Mouse (Mus musculus): ENCODE results near the gene Eif4h. TPM values are rescaled to one million over a fixed set of nuclear protein-coding genes. Genes with fewer than 3 reads are reported as not detected.
A peak's percentile ranks its signal among the peaks of the same experiment; 100 is the strongest.

Gene Eif4h
- polyA plus RNA-seq, 1 experiment from 2014 or later, result 408 TPM

GRCm38 (mm10) chr5:134593093-134593492 lies 46.2 kb downstream of the Eif4h start:
- no peaks in the 10 kb centered on the region for H3K4me1 ChIP-seq
- H3K9ac ChIP-seq, result no peak overlapping the region
- peaks cover 93% of the 10 kb centered on the region for H3K36me3 ChIP-seq
- no peaks in the 10 kb centered on the region for H3K27me3 ChIP-seq
- 88% methylated on average over 9 of the region's 9 CpGs for WGBS
- no peak overlapping the region for H3K4me2 ChIP-seq
- H3K4me3 ChIP-seq, result no peak overlapping the region
- ATAC-seq (ENCODE audit: insufficient number of reproducible peaks, low FRiP score, low TSS enrichment, low read depth), result no peak
- H3K9me3 ChIP-seq, result no peaks in the 10 kb centered on the region
- H3K27ac ChIP-seq, result no peak overlapping the region

- no peak for ATAC-seq (ENCODE audit: insufficient number of reproducible peaks, low FRiP score, low TSS enrichment, low read depth)
- WGBS, result 86% methylated on average over 11 of the region's 11 CpGs
- peaks cover 89% of the 10 kb centered on the region for H3K36me3 ChIP-seq
Observed at GRCm38 (mm10) chr5:134592026-134592581, 47.2 kb downstream of the Eif4h start.

DNA sequence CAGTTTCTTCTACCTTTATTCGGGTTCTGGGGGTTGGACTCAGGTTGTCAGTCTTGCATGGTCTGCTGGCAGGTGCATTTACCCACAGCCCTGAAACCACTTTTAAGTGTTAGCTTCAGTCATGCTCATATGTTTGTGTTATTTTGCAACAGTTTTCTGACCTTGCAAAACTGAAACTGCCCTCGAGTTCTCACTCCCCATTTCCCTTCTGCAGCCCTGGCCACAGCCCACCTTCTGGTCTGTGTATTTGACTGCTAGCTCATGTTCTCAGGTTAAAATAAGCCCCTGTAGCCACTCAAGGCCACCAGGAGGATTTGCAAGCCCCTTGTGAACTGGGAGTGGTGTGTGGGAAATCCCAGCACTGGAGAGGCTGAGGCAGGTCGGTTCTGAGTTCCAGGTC lies 49.4 kb downstream of the Eif4h start:
- Histone ChIP-seq H3K27me3 (no peaks in the 10 kb centered on the region), H3K4me2 (no peak overlapping the region), H3K4me3 (no peak overlapping the region), H3K9ac (no peak overlapping the region), H3K4me1 (no peaks in the 10 kb centered on the region), H3K9me3 (no peaks in the 10 kb centered on the region), H3K27ac (no peak overlapping the region), H3K36me3 (peaks cover 75% of the 10 kb centered on the region)
- ATAC-seq (ENCODE audit: insufficient number of reproducible peaks, low FRiP score, low TSS enrichment, low read depth), result no peak
- WGBS, result 89% methylated on average over 3 of the region's 3 CpGs

More at GRCm38 (mm10) chr5:134592026-134592581, 47.2 kb downstream of the Eif4h start:
- H3K9me3 ChIP-seq, result no peaks in the 10 kb centered on the region
- H3K27me3 ChIP-seq, result no peaks in the 10 kb centered on the region
- H3K4me1 ChIP-seq, result no peaks in the 10 kb centered on the region
- H3K4me2 ChIP-seq, result no peak overlapping the region
- no peak overlapping the region for H3K9ac ChIP-seq
- no peak overlapping the region for H3K4me3 ChIP-seq
- no peak overlapping the region for H3K27ac ChIP-seq

DNA sequence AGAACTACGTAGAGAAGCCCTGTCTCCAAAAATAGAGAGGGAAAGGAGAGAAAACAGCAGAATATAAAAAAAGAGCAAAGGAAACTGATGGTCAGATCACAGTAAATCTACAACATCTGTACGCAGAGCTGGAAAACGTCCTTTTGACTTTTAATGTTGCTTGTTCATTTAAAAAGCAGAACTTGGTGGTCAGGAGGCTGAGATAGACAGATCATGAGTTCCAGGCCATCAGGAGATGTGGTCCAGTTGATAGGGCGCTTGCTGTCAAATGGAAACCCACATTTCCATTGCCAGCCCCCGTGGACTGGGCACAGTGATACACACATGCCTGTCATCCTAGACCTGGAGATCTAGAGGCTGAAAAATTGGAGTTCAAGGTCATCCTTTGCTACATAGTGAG lies 54.5 kb downstream of the Eif4h start:
- no peak for ATAC-seq (ENCODE audit: insufficient number of reproducible peaks, low FRiP score, low TSS enrichment, low read depth)
- Histone ChIP-seq H3K4me3 (no peak overlapping the region), H3K4me1 (peaks cover 11% of the 10 kb centered on the region), H3K4me2 (no peak overlapping the region), H3K9me3 (no peaks in the 10 kb centered on the region), H3K27me3 (no peaks in the 10 kb centered on the region), H3K27ac (no peak overlapping the region), H3K36me3 (peaks cover 26% of the 10 kb centered on the region), H3K9ac (no peak overlapping the region; the same call in 1 of the 2 replicates)
- 91% methylated on average over 5 of the region's 5 CpGs for WGBS

DNA sequence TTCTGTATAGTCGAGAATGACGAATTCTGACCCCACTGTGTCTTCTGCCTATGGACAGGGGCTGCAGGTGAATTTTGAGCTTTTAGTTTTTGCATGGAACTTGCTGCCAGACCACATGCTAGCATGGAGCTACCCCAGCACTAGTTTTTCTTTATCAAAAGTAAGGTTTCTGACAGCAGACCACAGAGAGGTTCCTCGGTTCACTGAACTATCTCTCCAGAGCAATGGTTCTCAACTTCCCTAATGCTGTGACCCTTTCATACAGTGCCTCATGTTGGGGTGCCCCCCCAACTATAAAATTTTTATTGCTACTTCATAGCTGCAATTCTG lies 55.4 kb downstream of the Eif4h start:
- H3K27ac ChIP-seq, result no peak overlapping the region
- no peak for ATAC-seq (ENCODE audit: insufficient number of reproducible peaks, low FRiP score, low TSS enrichment, low read depth)
- H3K4me2 ChIP-seq, result peak overlapping the region; percentile 73; the same call in 1 of the 2 replicates
- H3K4me1 ChIP-seq, result peaks cover 11% of the 10 kb centered on the region
- H3K36me3 ChIP-seq, result peaks cover 20% of the 10 kb centered on the region
- 69% methylated on average over 3 of the region's 3 CpGs for WGBS
- H3K27me3 ChIP-seq, result no peaks in the 10 kb centered on the region
- no peak overlapping the region for H3K9ac ChIP-seq
- peak overlapping the region; percentile 73 for H3K4me3 ChIP-seq
- no peaks in the 10 kb centered on the region for H3K9me3 ChIP-seq

DNA sequence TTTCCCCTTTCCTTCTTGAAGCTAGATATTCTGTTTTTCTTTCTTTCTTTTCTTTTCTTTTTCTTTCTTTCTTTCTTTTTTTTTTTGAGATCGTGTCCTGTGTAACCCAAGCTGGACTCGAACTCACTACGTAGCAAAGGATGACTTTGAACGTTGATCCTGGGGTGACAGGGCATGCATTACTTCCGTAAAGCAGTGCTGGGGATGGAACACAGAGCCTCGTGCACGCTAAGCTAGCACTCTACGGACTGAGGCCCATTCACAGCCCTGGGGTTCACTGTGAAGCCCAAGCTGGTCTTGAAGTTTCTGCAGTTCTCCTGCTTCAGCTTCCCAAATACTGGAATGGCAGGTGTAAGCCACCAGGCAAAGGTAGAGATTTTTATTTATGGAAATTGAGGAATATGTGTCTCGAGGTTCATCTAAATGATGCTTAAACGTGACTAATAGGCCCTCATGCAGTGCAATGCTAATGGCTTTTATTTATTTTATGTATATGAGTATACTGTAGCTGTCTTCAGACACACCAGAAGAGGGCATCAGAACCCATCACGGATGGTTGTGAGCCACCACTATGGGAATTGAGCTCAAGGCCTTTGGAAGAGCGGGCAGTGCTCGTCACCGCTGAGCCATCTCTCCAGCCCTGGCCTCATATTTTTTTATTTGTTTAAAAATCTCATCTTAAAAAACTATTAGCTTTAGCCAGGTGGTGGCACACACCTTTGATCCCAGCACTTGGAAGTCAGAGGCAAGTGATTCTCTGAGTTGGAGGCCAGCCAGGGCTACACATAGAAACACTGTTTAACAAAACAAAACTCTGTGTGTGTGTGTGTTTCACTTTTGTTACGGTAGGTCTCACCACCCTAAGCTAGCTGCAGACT lies 56.0 kb downstream of the Eif4h start:
- ATAC-seq (ENCODE audit: insufficient number of reproducible peaks, low FRiP score, low TSS enrichment, low read depth), result no peak
- Histone ChIP-seq H3K9me3 (no peaks in the 10 kb centered on the region), H3K9ac (peak overlapping the region; percentile 85), H3K36me3 (peaks cover 16% of the 10 kb centered on the region; the same call in 1 of the 2 replicates), H3K4me1 (peaks cover 11% of the 10 kb centered on the region), H3K4me2 (peak overlapping the region; percentile 73), H3K4me3 (peak overlapping the region; percentile 73), H3K27me3 (no peaks in the 10 kb centered on the region), H3K27ac (0 out of 2 replicates have a peak overlapping the region, but pooled peaks have one; percentile 48)
- WGBS, result 26% methylated on average over 15 of the region's 15 CpGs

DNA sequence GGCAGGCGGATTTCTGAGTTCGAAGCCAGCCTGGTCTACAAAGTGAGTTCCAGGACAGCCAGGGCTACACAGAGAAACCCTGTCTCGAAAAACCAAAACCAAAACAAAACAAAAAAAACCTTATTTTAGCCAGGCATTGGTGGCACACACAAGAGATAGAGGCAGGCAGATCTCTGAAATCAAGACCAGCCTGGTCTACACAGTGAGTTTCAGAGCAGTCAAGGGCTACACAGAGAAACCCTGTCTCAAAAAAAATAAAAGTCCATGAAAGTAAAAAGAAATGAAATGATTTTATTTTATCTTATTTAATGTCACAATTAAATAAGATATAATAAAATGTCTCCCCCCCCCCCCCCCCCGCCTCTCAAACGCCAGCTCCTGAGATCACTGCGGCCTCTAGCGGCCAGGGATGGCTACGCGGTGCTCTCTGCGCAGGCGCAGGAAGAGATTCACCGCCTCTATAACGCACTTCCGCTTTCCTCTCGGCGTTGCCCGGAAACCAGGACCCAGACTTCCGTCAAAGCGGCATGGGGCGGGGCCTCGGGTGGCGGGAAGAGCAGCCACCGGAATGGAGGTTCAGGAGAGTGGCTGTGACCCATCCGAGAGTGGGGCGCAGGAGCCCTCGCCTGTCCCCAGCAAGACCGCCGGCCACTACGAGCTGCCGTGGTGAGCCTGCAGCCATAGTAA lies 56.9 kb downstream of the Eif4h start:
- H3K36me3 ChIP-seq, result peaks cover 10% of the 10 kb centered on the region; the same call in 1 of the 2 replicates
- ATAC-seq (ENCODE audit: insufficient number of reproducible peaks, low FRiP score, low TSS enrichment, low read depth), result peak; percentile 90
- peak overlapping the region; percentile 85 for H3K9ac ChIP-seq
- 8% methylated on average over 28 of the region's 30 CpGs for WGBS
- H3K27ac ChIP-seq, result 0 out of 2 replicates have a peak overlapping the region, but pooled peaks have one; percentile 48
- no peaks in the 10 kb centered on the region for H3K27me3 ChIP-seq
- no peaks in the 10 kb centered on the region for H3K9me3 ChIP-seq
- H3K4me1 ChIP-seq, result peaks cover 11% of the 10 kb centered on the region
- peak overlapping the region; percentile 73 for H3K4me2 ChIP-seq
- H3K4me3 ChIP-seq, result peak overlapping the region; percentile 73

DNA sequence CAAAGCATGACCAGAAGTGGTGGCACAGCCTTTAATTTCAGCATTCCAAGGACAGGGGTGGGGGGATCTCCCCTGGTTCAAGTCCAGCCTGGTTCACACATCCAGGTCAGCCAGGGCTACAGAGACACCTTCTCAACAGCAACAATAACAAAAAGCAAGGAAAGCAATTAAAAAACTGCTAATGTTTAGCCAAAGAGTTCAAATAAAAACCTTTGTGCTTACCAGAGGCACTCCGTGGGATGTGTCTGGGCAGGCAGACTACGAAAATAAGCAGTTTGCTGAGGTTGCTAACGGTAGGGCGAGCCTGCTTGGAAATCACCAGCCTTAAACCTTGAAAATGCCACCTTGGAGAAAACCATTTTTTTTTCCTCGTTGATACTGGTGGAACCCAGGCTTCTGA lies 58.1 kb downstream of the Eif4h start, which contains the start of gene Rfc2:
Gene Rfc2, plus strand, starts transcription at position 221 of the 400 bp plus-strand sequence.
- WGBS, result 59% methylated on average over 5 of the region's 5 CpGs

GRCm38 (mm10) chr5:134579135-134579534 lies 60.2 kb downstream of the Eif4h start:
- no peaks in the 10 kb centered on the region for H3K36me3 ChIP-seq
- no peak overlapping the region for H3K9ac ChIP-seq
- no peak overlapping the region for H3K4me2 ChIP-seq
- no peak overlapping the region for H3K27ac ChIP-seq
- no peak for ATAC-seq (ENCODE audit: insufficient number of reproducible peaks, low FRiP score, low TSS enrichment, low read depth)
- H3K4me3 ChIP-seq, result no peak overlapping the region
- H3K27me3 ChIP-seq, result no peaks in the 10 kb centered on the region
- no peaks in the 10 kb centered on the region for H3K9me3 ChIP-seq
- WGBS, result 61% methylated on average over 3 of the region's 3 CpGs
- peaks cover 11% of the 10 kb centered on the region for H3K4me1 ChIP-seq

More for the DNA sequence above, 58.1 kb downstream of the Eif4h start, which contains the start of gene Rfc2:
- Histone ChIP-seq H3K4me2 (no peak within 1 kb of the TSS), H3K27ac (no peak within 1 kb of the TSS), H3K36me3 (no peaks in the 10 kb centered on the region), H3K27me3 (no peaks in the 10 kb centered on the region), H3K4me3 (no peak within 1 kb of the TSS), H3K9me3 (no peaks in the 10 kb centered on the region), H3K9ac (no peak within 1 kb of the TSS), H3K4me1 (peaks cover 11% of the 10 kb centered on the region)
- no peak for ATAC-seq (ENCODE audit: insufficient number of reproducible peaks, low FRiP score, low TSS enrichment, low read depth)

- H3K27ac ChIP-seq, result peak overlapping the region; percentile 22; the same call in 1 of the 2 replicates
- H3K9me3 ChIP-seq, result no peaks in the 10 kb centered on the region
- no peak overlapping the region for H3K4me3 ChIP-seq
- H3K4me2 ChIP-seq, result no peak overlapping the region
- H3K4me1 ChIP-seq, result peaks cover 3% of the 10 kb centered on the region
- no peaks in the 10 kb centered on the region for H3K36me3 ChIP-seq
- WGBS, result 66% methylated on average over 7 of the region's 7 CpGs
- 0 out of 2 replicates have a peak, but pooled peaks have one; percentile 36 for ATAC-seq (ENCODE audit: insufficient number of reproducible peaks, low FRiP score, low TSS enrichment, low read depth)
- no peak overlapping the region for H3K9ac ChIP-seq
- H3K27me3 ChIP-seq, result no peaks in the 10 kb centered on the region
Observed at GRCm38 (mm10) chr5:134577534-134577933, 61.8 kb downstream of the Eif4h start.

DNA sequence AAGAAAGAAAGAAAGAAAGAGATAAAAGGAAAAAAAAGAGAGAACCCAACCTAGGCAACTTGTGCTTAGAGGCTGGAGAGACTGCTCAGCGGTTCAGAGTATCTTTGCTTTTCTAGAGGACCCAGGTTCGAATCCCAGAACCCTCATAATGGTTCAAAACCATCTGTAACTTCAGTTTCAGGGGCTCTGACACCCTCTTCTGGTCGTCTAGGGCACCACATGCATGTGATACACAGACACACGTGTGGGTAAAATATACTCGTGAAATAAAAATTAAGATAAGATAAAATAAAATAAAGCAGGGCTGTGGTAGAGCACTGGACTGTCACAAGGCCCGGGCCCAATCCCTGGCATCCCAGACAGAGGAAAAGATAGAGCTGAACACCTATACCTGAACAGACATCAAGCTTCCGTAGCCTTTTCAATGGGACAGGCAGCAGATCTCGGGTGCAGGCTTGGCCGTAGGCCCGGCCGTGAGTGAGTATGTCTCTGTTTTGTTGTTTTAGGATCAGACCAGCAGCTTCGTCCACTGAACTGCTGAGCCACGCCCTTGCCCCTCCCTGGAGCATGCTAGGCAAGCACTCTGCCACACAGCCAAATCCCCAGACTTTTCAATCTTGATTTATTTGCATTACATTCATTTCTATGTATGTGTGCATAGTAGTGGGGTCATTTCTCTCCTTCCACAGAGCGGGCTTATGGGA lies 62.6 kb downstream of the Eif4h start:
- no peak overlapping the region for H3K27ac ChIP-seq
- no peaks in the 10 kb centered on the region for H3K36me3 ChIP-seq
- no peaks in the 10 kb centered on the region for H3K9me3 ChIP-seq
- no peaks in the 10 kb centered on the region for H3K27me3 ChIP-seq
- peaks cover 9% of the 10 kb centered on the region for H3K4me1 ChIP-seq
- H3K9ac ChIP-seq, result no peak overlapping the region
- no peak overlapping the region for H3K4me2 ChIP-seq
- no peak overlapping the region for H3K4me3 ChIP-seq
- 76% methylated on average over 14 of the region's 14 CpGs for WGBS
- no peak for ATAC-seq (ENCODE audit: insufficient number of reproducible peaks, low FRiP score, low TSS enrichment, low read depth)
